Mouse (Mus musculus) granulocyte monocyte progenitor cell, adult 5-6 weeks (primary cell): ENCODE results near the gene Parp1. TPM values are rescaled to one million over a fixed set of nuclear protein-coding genes. Genes with fewer than 3 reads are reported as not detected.
"Not testable (repeated sequence)": the region's sequence is repeated elsewhere in the genome, so short reads cannot be mapped to it uniquely, and the experiment has no call there.

Experiments used
- ATAC-seq: replicated peaks from 2 replicates; pipeline ENCODE4 v1.8.0; 2016; ENCODE audit warnings: mild to moderate bottlenecking, moderate TSS enrichment, inconsistent platforms; ENCODE audit not compliant: poor library complexity, severe bottlenecking
- total RNA-seq, 2 experiments: library from RNA; stranded (forward) in 1 of 2; stranded (reverse) in 1 of 2; fragments of 200-712, 200-1000 nt in 1 of 2; fragments of >200 nt in 1 of 2; fragmentation: Nextera tagmentation in 1 of 2; gene quantifications; 2 replicates each; pipeline ENCODE4 v1.2.3; 2014 to 2017

Gene Parp1
- total RNA-seq, 2 experiments from 2014 or later, result 129 to 204 TPM

GRCm38 (mm10) chr1:180556899-180557298, 11.8 kb upstream of the Parp1 start:
- no peak for ATAC-seq

- no peak for ATAC-seq
These were observed 9.3 kb upstream of the Parp1 start for GRCm38 (mm10) chr1:180559454-180559853.

- no peak for ATAC-seq
These were observed 7.5 kb upstream of the Parp1 start for GRCm38 (mm10) chr1:180561187-180561586.

- no peak for ATAC-seq
These were observed 3.8 kb upstream of the Parp1 start for GRCm38 (mm10) chr1:180564885-180565284.

GRCm38 (mm10) chr1:180567761-180568160, 963 bp upstream of the Parp1 start:
- no peak for ATAC-seq

GRCm38 (mm10) chr1:180568248-180568647, 476 bp upstream of the Parp1 start:
- ATAC-seq, result no peak

GRCm38 (mm10) chr1:180569453-180569852, 729 bp downstream of the Parp1 start:
- ATAC-seq, result no peak

- no peak for ATAC-seq
These were observed 1.5 kb downstream of the Parp1 start for GRCm38 (mm10) chr1:180570181-180570580.

- no peak for ATAC-seq
These were observed 2.4 kb downstream of the Parp1 start for GRCm38 (mm10) chr1:180571018-180571589.

- ATAC-seq, result not testable (repeated sequence)
These were observed 3.0 kb downstream of the Parp1 start for GRCm38 (mm10) chr1:180571721-180572120.

- ATAC-seq, result no peak
These were observed 3.4 kb downstream of the Parp1 start for GRCm38 (mm10) chr1:180572154-180572553.

- no peak for ATAC-seq
These were observed 7.8 kb downstream of the Parp1 start for GRCm38 (mm10) chr1:180576524-180576923.

- no peak for ATAC-seq
These were observed 9.1 kb downstream of the Parp1 start for GRCm38 (mm10) chr1:180577837-180578236.

- peak; percentile 97 for ATAC-seq
These were observed 19.2 kb downstream of the Parp1 start for GRCm38 (mm10) chr1:180587792-180588442.

GRCm38 (mm10) chr1:180600578-180600977, 31.9 kb downstream of the Parp1 start:
- ATAC-seq, result no peak

- peak; percentile 96 for ATAC-seq
These were observed 33.1 kb downstream of the Parp1 start for GRCm38 (mm10) chr1:180601806-180602205.

- no peak for ATAC-seq
These were observed 35.9 kb downstream of the Parp1 start for GRCm38 (mm10) chr1:180604579-180604978.

GRCm38 (mm10) chr1:180606106-180606505, 37.4 kb downstream of the Parp1 start:
- no peak for ATAC-seq

GRCm38 (mm10) chr1:180606796-180607577, 38.3 kb downstream of the Parp1 start:
- no peak for ATAC-seq

GRCm38 (mm10) chr1:180607578-180607879, 38.8 kb downstream of the Parp1 start:
- peak; percentile 61 for ATAC-seq

- ATAC-seq, result not testable (repeated sequence)
These were observed 43.1 kb downstream of the Parp1 start for GRCm38 (mm10) chr1:180611842-180612241.

- ATAC-seq, result peak; percentile 88
These were observed 48.0 kb downstream of the Parp1 start for GRCm38 (mm10) chr1:180616762-180617161.
